Mouse (Mus musculus) natural killer cell, adult 2 months (primary cell): ENCODE results near the gene Nfib.
A peak's percentile ranks its signal among the peaks of the same experiment; 100 is the strongest.

Experiments
- DNase-seq, 2 experiments: peaks; one replicate each; pipeline ENCODE4 v3.0.0; 2022; ENCODE audit warnings: low spot score in 2 of 2

The Nfib gene

GRCm38 (mm10) chr4:82512743-82513425 is 192.7 kb downstream of the Nfib start:
- DNase-seq = peak; percentile 62 to 69

DNA sequence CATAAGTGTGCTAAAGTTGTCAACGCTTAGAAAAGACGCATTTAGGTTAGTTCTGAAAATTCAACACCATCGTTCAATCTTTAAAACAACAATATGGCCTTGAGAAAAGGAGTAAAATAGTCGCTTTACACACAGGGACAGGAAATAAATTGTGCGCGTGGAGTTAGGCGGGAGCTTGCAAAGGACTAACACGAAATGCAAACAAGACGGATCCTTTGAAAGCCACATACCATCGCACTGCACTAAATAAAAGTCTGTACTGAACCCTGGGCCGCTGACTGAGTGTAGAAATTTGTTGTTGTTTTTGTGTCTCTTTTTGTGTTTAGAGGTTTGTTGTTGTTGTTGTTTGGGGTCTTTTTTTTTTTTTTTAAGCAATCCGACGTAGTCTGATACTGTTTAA is 193.2 kb downstream of the Nfib start:
- no peak for DNase-seq

DNA sequence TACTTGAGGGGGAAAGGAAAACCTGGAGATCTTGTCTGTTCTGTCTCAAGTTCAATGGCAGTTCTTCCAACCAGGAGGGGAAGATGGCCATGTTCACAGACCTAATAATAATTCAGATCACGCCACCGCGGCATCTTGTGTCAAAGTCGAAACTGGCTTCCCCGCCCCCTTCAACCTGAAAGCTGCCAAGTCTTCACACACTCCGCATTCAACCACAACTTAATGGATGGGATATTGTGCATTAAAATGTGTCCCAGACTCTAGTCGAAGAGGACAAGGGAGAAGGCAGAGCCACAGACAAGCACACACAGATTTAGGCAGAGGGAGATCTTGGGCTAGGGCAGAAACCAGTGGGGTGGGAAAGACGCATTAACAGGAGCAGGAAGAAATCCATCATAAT is 194.0 kb downstream of the Nfib start:
- DNase-seq = no peak

- no peak for DNase-seq
These were observed 194.5 kb downstream of the Nfib start for GRCm38 (mm10) chr4:82511001-82511513.

DNA sequence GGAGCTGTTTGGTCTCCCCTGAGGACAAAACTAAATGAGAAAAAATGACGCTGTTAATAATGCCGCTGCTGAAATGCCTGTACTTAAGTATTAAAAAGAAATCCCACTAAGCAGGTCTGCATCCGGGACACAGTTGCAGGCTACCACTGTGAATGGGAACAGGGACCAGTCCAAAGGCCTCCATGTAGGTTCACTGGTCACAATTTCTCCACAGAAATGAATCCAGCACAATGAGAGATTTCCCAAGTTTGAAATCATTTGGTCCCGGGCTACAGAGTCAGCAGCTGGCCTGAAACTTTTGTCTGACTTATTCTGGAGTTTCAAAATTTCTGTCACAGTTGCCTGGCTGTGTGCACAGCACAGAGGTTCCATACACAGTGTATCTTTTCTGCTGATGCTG is 195.8 kb downstream of the Nfib start:
- DNase-seq = no peak

DNA sequence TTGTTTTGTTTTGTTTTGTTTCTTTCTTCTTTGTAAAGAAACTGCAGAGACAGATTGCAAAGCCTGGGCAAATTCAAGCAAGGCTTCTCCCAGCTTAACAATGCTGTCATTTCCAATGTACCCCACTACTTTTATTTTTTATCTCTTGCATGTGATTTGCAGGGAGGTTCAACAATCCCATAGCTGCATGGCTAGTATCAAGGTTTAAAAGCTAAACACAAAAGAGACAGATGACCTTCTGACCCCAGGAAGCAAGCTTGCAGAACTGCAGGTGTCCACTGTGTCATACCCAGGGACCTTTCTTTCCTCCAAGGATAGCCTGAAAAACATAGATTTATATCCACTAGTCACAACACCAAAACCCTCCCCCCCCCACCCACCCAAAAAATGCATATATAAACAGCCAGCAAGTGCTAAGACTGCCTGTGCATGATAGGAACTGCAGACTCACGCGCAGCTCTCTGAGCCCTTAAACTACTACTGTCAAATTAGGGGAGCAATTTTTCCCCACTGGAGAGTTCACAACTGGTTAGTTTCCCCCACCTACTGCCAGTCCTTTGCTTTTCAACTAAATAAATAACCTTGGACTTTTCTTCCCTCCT is 196.3 kb downstream of the Nfib start:
- no peak for DNase-seq

- DNase-seq = no peak
These were observed 197.3 kb downstream of the Nfib start for GRCm38 (mm10) chr4:82508281-82508687.

GRCm38 (mm10) chr4:82507541-82508280 is 197.8 kb downstream of the Nfib start:
- no peak for DNase-seq

DNA sequence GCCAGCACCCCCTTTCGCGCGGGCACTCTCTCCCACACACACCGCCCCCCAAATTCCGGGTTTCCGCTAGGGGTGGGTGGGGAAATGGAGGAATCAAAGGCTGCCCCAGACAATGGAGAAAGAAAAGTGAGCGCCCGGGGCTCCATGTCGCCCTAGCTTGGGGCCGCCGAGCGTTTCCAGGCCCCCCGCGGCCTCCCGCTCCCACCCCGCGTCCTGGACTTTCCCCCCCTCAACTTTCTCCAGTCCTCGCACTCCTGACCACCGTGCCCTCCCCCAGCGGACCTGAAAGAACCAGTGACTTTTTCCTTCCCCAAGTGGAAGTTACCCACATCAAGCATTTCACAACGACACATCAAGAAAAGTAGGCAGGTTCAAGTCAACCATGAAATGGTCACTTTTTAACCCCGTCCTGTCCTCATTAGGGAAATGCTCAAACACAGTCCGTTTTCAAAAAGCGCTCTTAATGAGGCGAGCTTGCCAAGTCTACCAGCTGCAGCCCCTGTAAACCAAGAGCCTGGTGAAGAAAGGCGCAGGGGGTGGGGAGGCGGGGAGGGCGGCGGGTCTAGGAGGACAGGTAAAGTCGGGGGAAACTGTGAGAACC is 198.7 kb downstream of the Nfib start:
- DNase-seq = no peak

DNA sequence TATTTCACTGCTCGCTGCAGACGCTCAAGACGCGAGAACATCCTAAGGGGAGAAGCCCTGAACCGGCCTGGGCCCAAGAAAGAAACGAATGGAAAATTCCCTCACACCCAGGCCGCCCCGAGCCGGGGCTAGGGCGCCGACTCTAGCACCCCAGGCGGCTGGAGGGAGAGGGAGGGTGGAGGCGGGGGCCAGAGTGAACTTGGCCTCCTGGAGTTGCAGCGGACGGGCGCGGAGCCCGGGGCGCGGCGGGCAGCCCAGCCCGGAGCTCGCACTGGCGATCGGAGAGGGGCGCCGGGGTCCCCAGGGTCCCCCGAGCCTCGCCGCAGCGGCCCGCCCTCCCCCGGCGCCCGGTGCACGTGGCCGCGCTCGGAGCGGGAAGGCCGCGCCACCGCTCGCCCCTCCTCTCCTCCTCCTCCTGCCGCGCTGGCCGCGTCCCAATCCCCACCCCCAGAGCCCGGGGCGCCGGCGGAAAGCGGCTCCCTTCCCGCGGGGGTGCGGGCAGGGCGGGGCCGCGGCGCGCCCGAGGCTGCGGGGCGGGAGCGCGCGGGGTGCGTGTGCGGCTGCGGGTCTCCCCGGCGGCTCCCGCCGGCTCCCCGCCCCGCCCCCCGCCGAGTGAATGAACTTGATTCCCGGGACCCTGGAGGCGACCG is 199.3 kb downstream of the Nfib start:
- DNase-seq = no peak

- DNase-seq = no peak
These were observed 200.2 kb downstream of the Nfib start for GRCm38 (mm10) chr4:82505121-82506031.

- no peak for DNase-seq
These were observed 201.0 kb downstream of the Nfib start for GRCm38 (mm10) chr4:82504284-82505120.

DNA sequence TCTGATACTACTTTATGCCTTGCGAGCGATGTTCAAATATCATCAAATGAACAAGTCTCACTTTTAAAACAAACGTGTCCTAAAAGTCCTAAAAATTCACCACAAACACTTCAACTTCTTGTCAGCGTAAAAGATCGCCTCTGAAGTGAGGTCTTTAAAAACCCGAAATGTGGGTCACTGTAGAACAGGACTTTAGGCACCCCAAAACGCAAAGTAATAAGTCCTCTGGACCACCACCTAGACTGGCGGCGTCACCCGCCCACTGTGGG is 201.6 kb downstream of the Nfib start:
- DNase-seq = no peak

GRCm38 (mm10) chr4:82503274-82504014 is 202.1 kb downstream of the Nfib start:
- DNase-seq = no peak

- DNase-seq = no peak
These were observed 202.9 kb downstream of the Nfib start for GRCm38 (mm10) chr4:82502611-82503010.

DNA sequence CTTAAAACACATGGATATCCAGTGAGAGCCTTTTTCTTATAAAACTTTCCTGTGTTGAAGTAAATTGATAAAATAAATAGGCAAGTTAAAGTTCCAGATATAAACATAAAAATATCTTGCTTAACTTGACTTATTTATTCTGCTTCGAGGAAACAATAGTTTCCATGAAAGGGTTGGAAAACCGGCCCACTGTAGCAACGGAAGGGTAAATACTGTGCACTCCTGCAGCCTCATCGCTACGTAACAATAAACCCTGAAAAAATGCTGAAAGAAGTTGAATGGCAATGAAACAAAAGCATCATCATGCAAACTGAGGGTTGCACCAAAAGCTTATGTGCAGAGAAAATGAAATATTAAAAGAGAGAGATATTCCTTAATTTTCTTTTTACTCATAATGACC is 203.5 kb downstream of the Nfib start:
- no peak for DNase-seq

GRCm38 (mm10) chr4:82500578-82501098 is 204.9 kb downstream of the Nfib start:
- no peak for DNase-seq

- DNase-seq = no peak
These were observed 205.6 kb downstream of the Nfib start for GRCm38 (mm10) chr4:82499725-82500577.
